Mouse (Mus musculus): ENCODE data around the gene Gria3.

Gene Gria3

GRCm38 (mm10) chrX:41400058-41400904 is at the start of gene Gria3:
Gene Gria3 (plus strand): TSS chrX:41400854.
- peak; percentile 84 for DNase-seq (ENCODE audit: low spot score)

- DNase-seq (ENCODE audit: low spot score) = no peak
These were observed 13.6 kb upstream of the Gria3 start for GRCm38 (mm10) chrX:41387086-41387485.

DNA sequence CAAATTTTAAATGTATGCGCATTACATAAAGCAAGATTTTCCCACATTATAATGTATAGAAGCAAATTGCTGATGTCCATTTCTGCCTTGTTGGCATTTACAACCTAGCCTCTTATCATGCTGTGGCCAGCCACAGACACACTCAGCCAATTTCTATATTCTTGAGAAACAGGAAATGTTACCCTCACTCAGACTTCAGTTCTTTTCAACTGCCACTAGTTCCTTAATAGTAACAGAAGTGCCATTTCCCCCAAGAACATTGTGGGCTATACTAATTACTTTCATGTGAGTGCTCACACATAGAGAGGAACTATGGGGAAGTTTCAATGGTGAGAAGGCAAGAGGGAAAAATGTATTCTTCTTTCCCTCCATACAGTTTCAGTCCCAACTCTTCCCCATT is 11.6 kb upstream of the Gria3 start:
- DNase-seq (ENCODE audit: low spot score) = no peak

- no peak for DNase-seq (ENCODE audit: low spot score)
These were observed 2.2 kb upstream of the Gria3 start for GRCm38 (mm10) chrX:41398482-41398881.

DNA sequence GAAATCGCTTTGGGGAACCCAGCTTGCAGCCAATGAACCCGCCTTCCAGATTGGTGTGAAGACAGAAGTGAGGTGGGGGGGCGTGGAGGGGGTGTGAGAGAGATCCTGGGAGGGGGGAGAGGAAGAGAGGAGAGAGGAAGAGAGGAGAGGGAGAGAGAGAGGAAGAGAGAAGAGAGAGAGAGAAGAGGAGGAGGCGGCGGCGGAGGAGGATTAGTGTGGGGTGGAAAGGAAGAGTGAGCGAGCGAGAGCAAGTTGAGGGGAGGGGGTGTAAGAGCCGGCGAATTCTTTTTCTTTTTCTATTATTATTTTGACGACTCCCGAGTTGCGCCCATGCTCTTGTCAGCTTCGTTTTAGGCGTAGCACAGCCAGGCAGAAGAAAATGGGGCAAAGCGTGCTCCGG is 532 bp downstream of the Gria3 start:
- DNase-seq (ENCODE audit: low spot score) = peak; percentile 8

DNA sequence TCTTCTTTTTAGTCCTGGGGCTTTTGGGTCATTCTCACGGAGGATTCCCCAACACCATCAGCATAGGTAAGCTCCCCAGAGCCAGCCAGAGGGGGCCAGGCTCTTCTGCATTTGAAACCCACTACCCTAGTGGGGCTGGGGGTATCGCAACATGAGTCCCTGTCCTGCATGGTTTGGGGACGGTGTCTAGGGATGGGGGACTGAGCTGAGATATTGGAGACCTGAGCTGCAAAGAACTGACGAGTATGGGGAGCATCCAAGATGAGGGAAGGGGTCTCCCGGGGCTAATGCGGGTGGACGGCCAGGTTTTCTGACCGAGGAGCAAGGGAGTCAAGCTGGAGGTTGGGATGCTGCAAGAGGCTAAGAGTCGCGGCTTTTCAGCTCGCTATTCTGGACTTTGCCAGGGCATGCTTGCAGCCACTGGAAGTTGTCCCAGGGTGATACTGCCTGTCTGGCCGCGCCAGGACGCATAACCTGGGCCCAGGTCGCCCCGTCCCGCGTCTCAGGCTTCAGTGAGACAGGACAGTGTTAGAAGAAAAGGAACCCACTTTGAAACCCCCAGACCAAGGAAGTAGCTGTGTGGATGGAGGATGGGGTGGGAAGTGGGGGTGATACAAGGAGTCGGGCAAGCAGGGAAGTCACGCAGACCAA is 1.1 kb downstream of the Gria3 start:
- peak; percentile 6 for DNase-seq (ENCODE audit: low spot score)

- peak; percentile 0 for DNase-seq (ENCODE audit: low spot score)
These were observed 2.0 kb downstream of the Gria3 start for GRCm38 (mm10) chrX:41402656-41403055.

GRCm38 (mm10) chrX:41406288-41406687 is 5.6 kb downstream of the Gria3 start:
- no peak for DNase-seq (ENCODE audit: low spot score)

GRCm38 (mm10) chrX:41409791-41410190 is 9.1 kb downstream of the Gria3 start:
- no peak for DNase-seq (ENCODE audit: low spot score)

DNA sequence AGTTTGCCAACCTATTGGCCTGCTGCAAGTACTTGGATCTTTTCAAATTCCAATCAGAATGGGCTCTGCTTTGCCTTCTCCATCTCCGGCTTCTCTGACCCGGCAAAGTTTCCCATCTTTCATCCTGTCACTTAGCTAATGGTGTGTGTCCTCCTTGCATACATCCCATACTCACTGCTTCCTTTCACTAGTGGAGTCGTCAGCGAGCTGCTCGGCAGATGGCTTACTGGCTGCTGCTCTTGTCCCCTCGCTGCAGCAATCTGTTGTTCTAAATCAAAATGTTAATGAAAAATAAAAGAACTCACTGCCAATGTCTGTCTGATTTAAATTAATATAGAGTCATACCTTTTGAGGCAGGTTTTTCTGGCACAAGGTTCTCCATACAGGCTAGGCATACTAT is 25.0 kb downstream of the Gria3 start:
- DNase-seq (ENCODE audit: low spot score) = no peak

DNA sequence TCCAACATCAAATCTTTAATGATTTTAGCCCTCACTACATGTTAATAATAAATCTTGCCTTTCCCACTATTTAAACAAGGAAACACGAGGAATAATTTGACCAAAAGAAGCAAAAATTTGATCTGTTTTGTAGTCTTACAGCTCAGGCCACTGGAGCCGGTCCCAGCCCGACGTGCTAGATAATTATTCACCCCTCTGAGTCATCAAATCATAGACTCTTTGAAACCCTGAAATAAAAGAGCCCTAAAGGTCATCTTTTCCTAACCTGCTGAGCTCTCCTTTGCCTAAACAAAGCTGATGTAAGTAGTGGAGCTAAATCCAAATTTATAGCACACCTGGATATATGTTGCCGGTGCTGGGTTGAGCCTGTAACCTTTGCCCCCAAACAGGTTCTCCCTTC is 27.4 kb downstream of the Gria3 start:
- no peak for DNase-seq (ENCODE audit: low spot score)

DNA sequence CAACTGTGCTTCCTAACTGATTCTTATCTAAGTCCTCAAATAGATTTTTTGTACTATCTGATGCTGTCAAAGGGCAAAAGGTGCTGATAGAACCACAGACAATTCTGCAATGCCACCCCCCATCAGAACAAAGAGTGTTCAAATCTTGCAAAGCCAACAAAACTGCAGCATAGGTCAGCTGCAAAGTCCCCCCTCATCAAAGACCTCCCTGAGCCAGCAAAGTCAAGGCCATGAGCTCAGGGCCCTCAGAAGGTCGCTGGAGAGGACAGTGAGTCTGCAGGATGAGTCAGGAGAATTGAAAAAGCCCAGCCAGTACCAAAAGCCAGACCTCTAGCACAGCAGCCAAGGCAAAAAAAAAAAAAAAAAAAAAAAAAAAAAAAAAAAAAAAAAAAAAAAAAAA is 34.9 kb downstream of the Gria3 start:
- DNase-seq (ENCODE audit: low spot score) = no peak

- DNase-seq (ENCODE audit: low spot score) = no peak
These were observed 38.2 kb downstream of the Gria3 start for GRCm38 (mm10) chrX:41438841-41439240.

DNA sequence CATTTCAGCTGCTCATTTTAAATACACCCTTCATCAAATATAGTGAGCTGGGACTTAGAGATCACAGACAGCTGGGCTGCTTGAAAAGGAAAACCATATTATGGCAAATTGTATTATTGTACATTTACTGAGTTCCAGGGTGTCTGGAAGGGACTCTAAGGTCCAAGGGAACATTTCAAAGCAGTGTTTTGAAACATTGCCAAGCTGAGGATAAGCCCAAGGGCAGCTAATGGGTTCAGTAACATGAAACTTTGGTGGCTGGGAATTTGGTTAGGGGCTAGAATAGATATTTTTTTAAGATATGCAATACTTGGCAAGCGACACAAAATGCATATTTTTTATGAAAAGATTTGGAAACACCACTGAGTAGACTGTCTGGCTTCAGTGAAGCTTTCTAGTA is 48.2 kb downstream of the Gria3 start:
- no peak for DNase-seq (ENCODE audit: low spot score)

DNA sequence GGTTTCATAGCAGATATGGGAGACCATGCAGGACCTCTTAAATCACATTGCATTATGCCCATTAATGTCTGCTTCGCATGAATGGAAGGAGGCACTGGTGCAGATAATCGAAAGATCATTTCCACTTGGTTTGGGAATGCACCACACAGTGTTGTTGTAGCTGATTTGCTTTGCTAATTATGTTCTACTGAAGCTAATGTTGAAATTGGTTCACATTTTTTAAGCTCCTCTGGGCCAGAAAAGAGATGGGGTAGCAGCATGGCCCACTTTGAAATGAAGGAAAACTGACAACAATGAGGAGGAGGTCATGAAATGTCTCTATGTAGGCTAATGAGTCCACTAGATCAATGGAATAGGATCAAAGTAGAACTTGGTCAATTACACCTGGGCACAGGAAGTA is 76.8 kb downstream of the Gria3 start:
- DNase-seq (ENCODE audit: low spot score) = no peak

GRCm38 (mm10) chrX:41496528-41496927 is 95.9 kb downstream of the Gria3 start:
- no peak for DNase-seq (ENCODE audit: low spot score)

DNA sequence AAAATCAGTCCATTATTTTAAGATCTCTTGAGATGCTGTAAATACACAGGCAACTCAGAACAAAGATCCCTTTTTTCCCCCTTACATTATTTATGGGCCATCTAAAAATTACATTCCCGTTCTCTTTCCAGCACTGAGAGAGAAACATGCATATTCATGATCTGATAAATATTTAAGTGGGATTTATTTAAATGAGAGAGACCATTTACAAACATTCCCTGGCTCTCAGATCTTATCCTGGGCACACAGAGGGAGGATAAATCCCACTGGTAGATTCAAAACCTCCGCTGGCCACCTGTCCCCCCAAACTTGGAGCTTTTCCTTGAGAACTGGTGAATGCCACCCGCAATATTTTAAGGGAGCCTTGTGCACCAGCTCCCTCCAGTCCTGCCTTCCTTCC is 104.7 kb downstream of the Gria3 start:
- no peak for DNase-seq (ENCODE audit: low spot score)

- no peak for DNase-seq (ENCODE audit: low spot score)
These were observed 107.3 kb downstream of the Gria3 start for GRCm38 (mm10) chrX:41507959-41508358.

GRCm38 (mm10) chrX:41514982-41515381 is 114.3 kb downstream of the Gria3 start:
- no peak for DNase-seq (ENCODE audit: low spot score)

DNA sequence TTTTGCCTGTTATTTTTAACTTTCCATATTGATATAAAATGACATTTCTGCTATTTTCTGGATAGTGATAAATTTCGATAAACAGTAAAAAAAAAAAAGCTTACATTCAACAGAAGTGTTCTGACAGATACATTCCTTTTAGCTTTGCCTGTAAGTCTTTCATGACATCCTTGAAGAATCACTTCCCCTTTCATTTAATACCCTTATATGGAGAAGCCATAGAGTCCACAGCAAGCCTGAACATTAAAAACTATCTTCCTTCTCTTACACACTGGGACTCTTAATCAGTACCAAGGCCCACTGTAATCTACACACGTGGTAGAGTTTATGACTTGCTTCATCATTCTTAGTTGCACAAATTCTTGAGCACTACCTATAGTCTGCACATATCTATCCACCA is 131.9 kb downstream of the Gria3 start:
- DNase-seq (ENCODE audit: low spot score) = no peak

DNA sequence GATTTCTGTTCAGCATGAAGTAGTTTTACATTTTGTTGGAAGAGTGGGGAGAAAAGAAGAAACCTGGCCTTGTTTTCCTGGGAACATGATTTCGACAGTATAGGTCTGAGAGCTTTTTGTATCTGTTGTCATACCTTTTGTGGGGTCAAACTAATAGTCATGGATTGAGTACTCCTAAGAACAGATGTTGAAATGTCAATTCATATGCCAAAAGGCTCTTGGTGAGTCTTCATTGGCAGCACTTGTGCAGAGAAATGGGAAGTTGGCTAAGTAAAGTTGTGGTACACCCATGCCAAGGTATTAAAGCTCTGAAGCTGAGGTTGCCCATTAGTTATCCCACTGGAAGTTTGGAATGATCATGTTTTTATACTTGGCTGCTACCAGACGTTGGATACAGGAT is 135.2 kb downstream of the Gria3 start:
- no peak for DNase-seq (ENCODE audit: low spot score)

- DNase-seq (ENCODE audit: low spot score) = no peak
These were observed 161.8 kb downstream of the Gria3 start for GRCm38 (mm10) chrX:41562296-41563060.

- DNase-seq (ENCODE audit: low spot score) = no peak
These were observed 164.2 kb downstream of the Gria3 start for GRCm38 (mm10) chrX:41564898-41565297.

Data from T-cell, adult 2 months (primary cell).